In the genomic region with DNA sequence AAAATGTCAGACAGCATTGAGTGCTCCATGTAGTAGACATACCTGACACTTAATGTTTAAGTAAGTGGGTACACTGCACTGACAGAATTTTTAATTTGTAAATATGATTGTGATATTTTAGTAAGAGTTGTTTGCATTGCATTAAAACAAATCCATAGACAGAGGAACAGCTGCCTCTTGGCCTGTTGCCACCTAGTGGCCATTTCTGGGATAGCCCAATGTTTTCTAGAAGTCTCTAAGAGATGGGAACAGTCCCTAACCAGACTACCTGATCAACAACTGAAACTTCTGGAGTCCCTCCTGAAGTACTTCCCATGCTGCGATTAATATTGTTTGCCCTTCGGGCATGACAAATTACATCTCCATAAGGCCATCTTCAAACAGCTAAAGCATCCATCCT, we compare ENCODE assay signal across 9 mouse cellular contexts.
DNase-seq lines count a peak whose midpoint lies in the region; ATAC-seq and TF ChIP-seq lines count a peak whose summit lies in the region.
"Had no signal": no experiment of that assay in that cellular context is flagged by ENCODE, and none has a peak within 500 bp of the region (broad histone marks: within the 10 kb centered on the region; RNA-seq: fewer than 3 reads in every experiment).

No protein-coding gene starts in this region.

- no peaks in the 10 kb centered on the region for H3K36me3 ChIP-seq in heart, embryonic 12.5 days
- no peaks in the 10 kb centered on the region for H3K36me3 ChIP-seq in MEL (ENCODE audit: control insufficient read depth in 1 of 2, insufficient read depth in 2 of 2, low read length in 2 of 2)
- H3K36me3 ChIP-seq: neural tube, embryonic 12.5 days had no signal

- TF ChIP-seq POLR2A in MEL (IDR thresholded peaks at IDR 0.05; ENCODE audit: control insufficient read depth in 1 of 2, insufficient read depth in 1 of 2, low read depth in 1 of 2, low read length in 2 of 2, poor library complexity in 1 of 2) = no peak
- no peak for TF ChIP-seq POLR2A in cerebellum, adult 2 months (IDR thresholded peaks at IDR 0.05; ENCODE audit: borderline replicate concordance, insufficient read depth, low read length)

- no peaks in the 10 kb centered on the region for H3K79me2 ChIP-seq in MEL (ENCODE audit: control insufficient read depth, insufficient read depth, low read length, poor library complexity)

- no peak overlapping the region for H3K4me2 ChIP-seq in heart, embryonic 12.5 days
- H3K4me2 ChIP-seq: neural tube, embryonic 12.5 days had no signal

- no peak overlapping the region for H3K4me3 ChIP-seq in heart, embryonic 12.5 days
- no peak overlapping the region for H3K4me3 ChIP-seq in MEL (ENCODE audit: control insufficient read depth in 1 of 2, insufficient read depth in 1 of 2, low read depth in 2 of 2, low read length in 2 of 2)
- H3K4me3 ChIP-seq in cerebellum, adult 2 months (replicated peaks; ENCODE audit: insufficient read depth, low read depth, low read length) = no peak overlapping the region
- H3K4me3 ChIP-seq: neural tube, embryonic 12.5 days had no signal

- TF ChIP-seq EP300 in MEL (IDR thresholded peaks at IDR 0.05; ENCODE audit: low read depth in 1 of 2, low read length in 2 of 2) = no peak

- no peak overlapping the region for H3K27ac ChIP-seq in heart, embryonic 12.5 days (ENCODE audit: poor library complexity, severe bottlenecking)
- H3K27ac ChIP-seq in MEL (ENCODE audit: control insufficient read depth, low read depth, low read length) = no peak overlapping the region
- H3K27ac ChIP-seq in cerebellum, adult 2 months (ENCODE audit: insufficient read depth, low read length) = no peak overlapping the region
- H3K27ac ChIP-seq: neural tube, embryonic 12.5 days had no signal

- ATAC-seq in heart, embryonic 12.5 days (ENCODE audit: insufficient number of reproducible peaks, low FRiP score) = no peak
- 0 out of 2 replicates have a peak, but pooled peaks have one; percentile 43 for ATAC-seq in megakaryocyte, adult 5-6 weeks (ENCODE audit: poor library complexity, severe bottlenecking)

- WGBS in heart, embryonic 12.5 days = 44% methylated on average over 2 of the region's 2 CpGs
- 52% methylated on average over 2 of the region's 2 CpGs for WGBS in cerebellum, adult 2 months

- peak; percentile 89 for DNase-seq in heart, adult 11 months
- DNase-seq in MEL (ENCODE audit: low read depth, low spot score) = peak; percentile 76
- DNase-seq in cerebellum, adult 2 months = peak; percentile 65 to 71
- peak; percentile 74 for DNase-seq in gastrocnemius, adult 18-20 months (ENCODE audit: low spot score)
- DNase-seq in layer of hippocampus, adult 9-10 months (ENCODE audit: low spot score) = peak; percentile 77
- peak; percentile 47 to 53 for DNase-seq in spleen, postnatal 36 days (ENCODE audit: low spot score in 2 of 2)

- no peak overlapping the region for H3K9ac ChIP-seq in heart, embryonic 12.5 days
- no peak overlapping the region for H3K9ac ChIP-seq in MEL (ENCODE audit: control insufficient read depth, low read depth, low read length, poor library complexity, severe bottlenecking)
- H3K9ac ChIP-seq: neural tube, embryonic 12.5 days had no signal

- H3K9me3 ChIP-seq in heart, embryonic 12.5 days (replicated peaks) = no peaks in the 10 kb centered on the region
- H3K9me3 ChIP-seq in MEL (replicated peaks; ENCODE audit: insufficient read depth, low read length) = no peaks in the 10 kb centered on the region
- H3K9me3 ChIP-seq: neural tube, embryonic 12.5 days had no signal

- no peaks in the 10 kb centered on the region for H3K4me1 ChIP-seq in heart, embryonic 12.5 days (replicated peaks)
- H3K4me1 ChIP-seq in MEL (ENCODE audit: control insufficient read depth in 1 of 2, insufficient read depth in 2 of 2, low read length in 2 of 2) = no peaks in the 10 kb centered on the region
- H3K4me1 ChIP-seq in cerebellum, adult 2 months (ENCODE audit: control insufficient read depth, insufficient read depth, low read length) = no peaks in the 10 kb centered on the region
- H3K4me1 ChIP-seq: neural tube, embryonic 12.5 days had no signal

- H3K27me3 ChIP-seq in heart, embryonic 12.5 days (replicated peaks) = no peaks in the 10 kb centered on the region
- H3K27me3 ChIP-seq in MEL (ENCODE audit: control insufficient read depth in 1 of 2, insufficient read depth in 2 of 2, low read length in 2 of 2) = peaks cover 2 to 3% of the 10 kb centered on the region in 2 experiments
- no peaks in the 10 kb centered on the region; the same call in 1 of the 2 replicates for H3K27me3 ChIP-seq in cerebellum, adult 2 months (ENCODE audit: control insufficient read depth, insufficient read depth, low read length)
- H3K27me3 ChIP-seq: neural tube, embryonic 12.5 days had no signal

- TF ChIP-seq CTCF in MEL (IDR thresholded peaks at IDR 0.05 in 2 of 3, conservative IDR thresholded peaks at IDR 0.05 in 1 of 3; ENCODE audit: control insufficient read depth in 1 of 3, insufficient read depth in 1 of 3, low read depth in 2 of 3, low read length in 3 of 3, poor library complexity in 1 of 3, severe bottlenecking in 1 of 3) = peak; percentile 78 to 90 (median 86)
- peak; percentile 76 for TF ChIP-seq CTCF in cerebellum, adult 2 months (IDR thresholded peaks at IDR 0.05; ENCODE audit: borderline replicate concordance, insufficient read depth, low read depth, low read length)

- peak; percentile 79 for TF ChIP-seq RAD21 in MEL (IDR thresholded peaks at IDR 0.05; ENCODE audit: low read depth, low read length)

TF ChIP-seq in MEL, 35 proteins besides CTCF, POLR2A, EP300 and RAD21:
- TF ChIP-seq MEF2A (IDR thresholded peaks at IDR 0.05; ENCODE audit: extremely low read depth, insufficient replicate concordance, low read depth, low read length, poor library complexity, severe bottlenecking) (no peak), TAL1 (IDR thresholded peaks at IDR 0.05; ENCODE audit: low read length) (no peak), ELF1 (IDR thresholded peaks at IDR 0.05; ENCODE audit: low read depth, low read length) (no peak), KAT2A (conservative IDR thresholded peaks at IDR 0.05; ENCODE audit: low read depth, low read length) (no peak), ZC3H11A (IDR thresholded peaks at IDR 0.05; ENCODE audit: low read depth, low read length) (peak; percentile 71), UBTF (IDR thresholded peaks at IDR 0.05; ENCODE audit: borderline replicate concordance, insufficient read depth, low read depth, low read length) (no peak), ETS1 (IDR thresholded peaks at IDR 0.05; ENCODE audit: low read depth, low read length) (no peak), SMC3 (IDR thresholded peaks at IDR 0.05; ENCODE audit: low read depth, low read length) (peak; percentile 95)
